Mouse (Mus musculus) R1 (cell line): ENCODE measurements around the gene Gm28305.

Experiments
- DNase-seq: peaks from one replicate; pipeline ENCODE4 v3.0.0-alpha.2; 2018; ENCODE audit warnings: low read depth, low spot score

Gene Gm28305

DNA sequence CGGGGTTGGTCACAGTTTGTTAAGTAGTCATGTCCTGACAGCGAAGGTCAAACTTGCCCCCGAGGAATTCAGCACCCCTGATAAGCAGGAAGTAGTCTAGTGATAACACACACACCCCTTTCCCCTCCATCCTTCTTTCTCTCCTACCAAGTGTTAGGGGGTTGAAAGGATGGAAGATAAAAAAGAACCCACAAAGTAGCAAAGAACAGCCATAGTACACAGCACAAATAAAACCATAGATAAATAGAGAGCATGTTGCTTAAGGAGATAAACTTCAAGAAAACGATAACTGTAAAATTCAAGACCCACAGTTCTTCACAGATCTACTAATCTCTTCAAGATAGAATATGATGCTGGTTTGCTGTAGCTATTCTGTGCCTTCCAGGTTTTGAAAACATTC is 29.8 kb downstream of the Gm28305 start:
- no peak for DNase-seq

DNA sequence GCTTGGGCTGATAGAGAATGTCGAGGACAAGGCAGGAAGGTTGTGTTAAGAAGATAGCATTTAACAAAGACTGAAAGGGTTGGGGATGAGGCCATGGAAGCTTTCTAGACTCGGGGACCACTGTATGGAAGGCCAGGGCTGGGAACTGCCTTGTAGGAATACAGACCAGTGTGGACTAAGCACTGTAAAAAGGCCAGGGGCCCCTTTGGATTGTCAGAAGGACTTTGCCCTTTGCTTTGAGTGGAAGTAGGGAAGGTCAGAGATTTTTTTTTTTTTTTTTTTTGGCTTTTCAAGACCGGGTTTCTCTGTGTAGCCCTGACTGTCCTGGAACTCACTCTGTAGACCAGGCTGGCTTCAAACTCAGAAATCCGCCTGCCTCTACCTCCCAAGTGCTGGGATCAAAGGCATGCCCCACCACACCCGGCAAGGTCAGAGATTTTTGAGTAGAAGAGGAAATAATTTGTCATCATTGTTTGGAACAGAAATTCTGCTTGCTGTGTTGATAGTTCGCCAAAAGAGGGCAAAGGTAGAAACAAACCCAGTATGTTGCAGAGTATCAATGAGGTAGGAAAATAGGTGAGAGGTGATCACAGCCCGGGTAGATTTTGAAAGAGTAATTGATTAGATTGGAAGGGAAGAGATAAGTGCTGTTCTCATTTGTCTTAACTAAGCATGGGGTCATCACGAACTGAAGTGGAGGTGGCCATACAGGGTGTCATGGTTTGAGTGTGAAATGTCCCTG is 30.6 kb downstream of the Gm28305 start:
- DNase-seq: no peak

DNA sequence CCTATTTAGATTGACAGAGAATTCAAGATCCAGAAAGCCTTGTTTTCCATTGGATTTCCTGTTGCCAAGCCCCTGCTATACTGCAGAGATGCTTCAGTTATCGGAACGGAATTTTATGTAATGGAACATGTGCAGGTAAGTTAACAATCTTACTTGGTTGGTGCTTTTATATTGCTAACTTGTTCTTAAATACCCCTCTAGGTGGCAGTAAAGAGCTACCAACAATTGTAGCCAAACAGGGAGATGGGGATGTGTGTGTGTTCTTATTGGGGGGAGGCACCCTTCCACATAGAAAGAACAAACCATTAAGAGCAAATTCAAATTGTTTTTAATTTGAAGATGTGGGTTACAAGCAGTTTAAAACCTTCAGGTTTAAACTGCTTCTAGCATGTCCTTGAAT is 35.3 kb downstream of the Gm28305 start:
- DNase-seq: peak; percentile 62

DNA sequence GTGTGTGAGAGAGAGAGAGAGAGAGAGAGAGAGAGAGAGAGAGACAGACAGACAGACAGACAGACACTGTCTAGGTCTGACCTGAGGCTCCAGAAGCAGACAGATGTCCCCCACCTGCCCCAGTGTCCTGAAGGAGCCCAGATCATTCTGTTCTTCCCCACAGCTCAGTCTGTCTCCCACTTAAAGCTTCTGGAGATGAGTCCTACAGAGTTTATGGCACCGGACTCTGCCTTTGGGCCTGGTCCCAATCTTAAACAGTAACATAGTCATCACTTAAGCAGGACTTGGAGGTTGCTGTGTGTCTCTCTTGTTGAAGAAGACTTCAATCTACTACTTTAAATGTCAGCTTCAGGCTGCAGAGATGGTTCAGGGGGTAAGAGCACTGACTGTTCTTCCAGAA is 38.3 kb downstream of the Gm28305 start:
- DNase-seq: no peak

DNA sequence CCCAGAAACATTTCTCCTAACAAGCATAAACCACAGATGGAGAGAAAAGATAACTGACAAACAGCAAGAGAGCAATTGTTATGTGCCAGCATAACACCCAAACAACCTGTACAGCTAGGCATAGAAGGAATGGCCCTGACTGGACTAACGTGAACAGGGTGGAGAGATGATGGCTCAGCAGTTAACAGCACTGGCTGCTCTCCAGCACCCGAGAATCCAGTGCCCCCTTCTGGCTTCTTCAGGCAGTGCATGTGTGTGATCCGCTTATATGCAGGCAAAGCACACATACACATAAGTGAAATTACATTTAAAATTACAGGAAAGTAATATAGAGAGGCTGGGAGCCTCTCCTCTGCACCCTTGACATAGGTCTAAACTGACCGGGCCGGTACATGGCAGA is 38.9 kb downstream of the Gm28305 start:
- DNase-seq: peak; percentile 73

DNA sequence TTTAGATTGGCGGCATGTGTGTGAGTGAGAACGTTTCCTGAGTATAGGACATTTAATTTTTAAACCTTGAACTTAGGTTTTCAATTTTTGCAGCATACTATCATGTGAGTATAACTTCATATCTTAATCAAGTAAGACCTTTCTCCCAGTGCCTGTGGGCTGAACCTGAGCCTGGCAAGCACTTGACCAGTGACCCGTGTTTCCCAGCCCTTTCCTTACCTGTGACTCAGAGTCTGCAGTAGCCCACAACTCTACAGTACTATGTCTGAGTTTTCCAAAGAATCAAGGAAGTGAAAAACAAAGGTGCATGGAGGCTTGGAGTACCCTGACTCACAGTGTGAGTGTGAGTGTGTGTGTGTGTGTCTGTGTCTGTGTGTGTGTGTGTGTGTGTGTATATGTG is 39.6 kb downstream of the Gm28305 start:
- no peak for DNase-seq

DNA sequence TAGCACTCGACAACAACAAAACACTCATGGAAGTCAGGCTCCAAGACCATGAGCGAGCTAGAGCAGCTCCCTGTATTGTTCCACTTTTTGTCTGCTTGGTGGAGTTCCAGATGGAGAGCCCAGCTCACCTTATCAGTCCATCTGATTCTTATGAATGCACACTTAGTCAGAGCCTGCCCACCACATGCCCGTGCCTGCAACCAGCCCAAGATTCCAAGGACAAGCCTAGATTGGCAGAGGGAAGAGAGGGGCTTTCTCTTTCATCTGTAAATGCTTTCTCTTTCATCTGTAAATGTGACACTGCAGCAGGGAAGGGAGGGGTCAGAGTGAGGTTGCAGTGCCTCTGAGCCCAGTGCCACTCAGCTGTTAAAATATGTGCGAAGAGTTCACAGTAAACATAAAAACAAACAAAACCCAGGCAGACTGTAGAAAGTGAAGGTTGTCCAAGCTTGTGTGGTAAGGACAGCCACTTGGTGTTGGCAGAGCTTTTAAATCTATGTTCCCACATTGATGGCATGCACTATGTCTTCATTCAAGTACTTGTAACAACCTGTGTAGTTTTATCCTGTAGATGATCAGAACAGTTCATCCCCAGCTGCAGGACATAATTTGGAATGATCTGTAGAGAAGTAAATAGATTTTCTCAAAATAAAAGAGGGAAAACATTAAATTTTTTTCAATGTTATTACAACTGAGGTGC is 45.4 kb downstream of the Gm28305 start:
- DNase-seq: peak; percentile 44

GRCm38 (mm10) chr9:104088555-104088954 is 48.1 kb downstream of the Gm28305 start:
- DNase-seq: peak; percentile 63

DNA sequence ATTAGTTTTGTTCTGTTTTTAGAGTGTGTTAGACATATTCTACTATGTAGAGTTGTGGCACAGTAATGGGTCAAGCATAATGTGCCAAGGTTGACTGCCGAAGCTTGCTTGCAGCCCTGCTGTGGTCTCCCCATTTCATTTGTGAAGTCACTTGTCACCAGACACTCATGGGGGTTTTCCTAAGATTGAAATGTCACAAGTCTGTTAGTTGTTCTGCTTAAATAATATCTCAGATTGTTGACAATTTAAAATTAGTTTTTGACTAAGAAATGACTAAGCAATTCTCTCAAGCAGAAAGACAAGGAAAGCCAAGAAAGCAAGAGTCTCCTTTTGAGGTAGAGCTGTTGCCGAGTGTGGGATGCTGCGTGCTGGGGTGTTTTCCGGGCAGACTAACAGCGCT is 52.5 kb downstream of the Gm28305 start:
- DNase-seq: no peak

- no peak for DNase-seq
Measured at GRCm38 (mm10) chr9:104098256-104098655, 57.8 kb downstream of the Gm28305 start.

- DNase-seq: peak; percentile 87
Measured at GRCm38 (mm10) chr9:104099060-104099459, 58.6 kb downstream of the Gm28305 start.

DNA sequence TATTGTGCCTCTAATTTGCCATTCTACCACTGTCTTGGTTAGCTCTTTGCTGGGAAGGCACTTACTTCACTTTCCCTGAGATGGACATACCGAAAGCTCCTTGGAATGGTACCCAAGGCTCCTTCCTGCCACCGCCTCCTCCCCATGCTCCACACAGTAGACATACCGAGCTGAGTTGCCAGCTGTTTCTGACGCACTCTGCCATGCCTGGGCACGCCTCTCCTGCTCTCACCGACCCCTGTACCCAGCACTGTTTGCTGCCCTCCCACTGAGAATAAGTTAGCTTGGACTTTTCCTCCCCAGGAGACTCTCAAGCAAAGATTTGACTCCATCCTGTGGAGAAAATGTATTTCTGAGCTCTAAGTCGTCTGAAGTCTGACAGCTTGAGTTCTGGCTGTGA is 60.4 kb downstream of the Gm28305 start:
- no peak for DNase-seq

DNA sequence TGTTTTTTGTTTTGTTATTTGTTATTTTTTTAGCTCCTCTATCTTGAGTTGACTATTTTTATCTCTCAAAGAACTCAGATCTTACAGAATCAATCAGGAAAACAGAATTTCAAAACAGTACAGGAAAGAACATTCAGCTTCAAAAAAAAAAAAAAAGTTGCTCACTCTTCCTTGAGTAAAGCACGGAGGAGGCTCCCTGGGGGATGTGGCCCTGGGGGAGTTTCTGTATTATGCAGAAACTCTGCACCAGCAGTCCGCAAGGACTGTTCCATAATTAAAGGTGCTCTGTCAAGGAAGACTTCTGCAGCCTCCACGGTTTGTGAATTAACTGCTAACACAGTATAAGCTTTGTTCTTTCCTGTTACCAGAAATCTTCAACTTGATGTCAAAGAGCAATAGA is 61.0 kb downstream of the Gm28305 start:
- no peak for DNase-seq

- no peak for DNase-seq
Measured at GRCm38 (mm10) chr9:104102301-104102700, 61.8 kb downstream of the Gm28305 start.

DNA sequence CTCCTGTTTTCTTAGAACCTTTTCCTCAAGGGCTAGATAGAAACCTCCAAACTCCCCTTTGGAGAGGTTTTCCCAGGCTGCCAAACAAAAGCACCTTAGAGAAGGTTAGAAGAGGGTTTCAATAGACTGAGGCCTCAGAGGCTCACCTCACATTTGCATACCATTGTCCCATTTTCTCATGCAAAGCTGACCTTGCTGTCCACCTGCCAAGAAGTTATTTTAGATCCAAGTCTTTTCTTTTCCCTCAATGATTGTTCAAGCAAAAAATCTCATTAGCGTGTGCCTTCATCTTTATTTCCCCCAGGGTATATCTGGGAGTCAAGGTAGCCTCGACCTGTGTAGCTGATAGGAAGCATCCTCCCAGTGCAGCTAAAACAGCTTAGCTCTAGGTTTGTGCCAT is 62.4 kb downstream of the Gm28305 start:
- peak; percentile 82 for DNase-seq

DNA sequence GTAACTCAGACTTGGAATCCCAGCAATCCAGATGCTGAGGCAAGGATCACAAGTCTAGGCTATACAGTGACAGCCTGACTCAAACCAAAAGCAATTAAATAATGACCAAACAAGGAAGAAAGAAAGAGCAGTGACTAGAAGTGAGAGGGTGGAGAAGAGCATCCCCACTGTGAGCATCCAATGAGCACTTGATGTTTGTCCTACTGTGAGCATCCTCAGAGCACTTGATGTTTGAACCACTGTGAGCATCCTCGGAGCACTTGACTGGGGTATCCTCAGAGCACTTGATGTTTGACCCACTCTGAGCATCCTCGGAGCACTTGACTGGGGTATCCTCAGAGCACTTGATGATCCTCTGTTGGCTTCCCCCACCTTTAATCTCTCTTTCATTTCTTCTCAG is 64.5 kb downstream of the Gm28305 start:
- peak; percentile 17 for DNase-seq

- no peak for DNase-seq
Measured at GRCm38 (mm10) chr9:104106930-104107329, 66.5 kb downstream of the Gm28305 start.

- no peak for DNase-seq
Measured at GRCm38 (mm10) chr9:104107482-104107881, 67.0 kb downstream of the Gm28305 start.

- no peak for DNase-seq
Measured at GRCm38 (mm10) chr9:104108571-104109143, 68.2 kb downstream of the Gm28305 start.

DNA sequence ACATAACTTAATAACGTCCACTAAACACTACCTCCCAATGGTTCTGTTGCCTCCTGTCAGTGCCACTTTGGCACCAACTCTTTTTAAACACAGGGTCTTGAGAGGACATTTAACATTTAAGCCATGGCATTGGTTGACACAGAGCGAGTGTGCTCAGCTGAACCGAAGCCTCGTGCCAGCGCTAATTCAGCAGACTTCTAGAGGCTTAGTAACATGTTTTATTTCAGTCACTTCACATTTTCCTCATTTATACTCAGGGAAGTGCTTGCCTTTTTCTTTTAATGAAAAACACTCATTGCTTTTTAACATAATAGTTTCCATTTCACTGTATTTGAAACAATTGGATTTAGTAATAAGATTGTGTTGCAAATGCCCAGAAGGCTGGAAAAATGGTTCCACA is 68.7 kb downstream of the Gm28305 start:
- DNase-seq: no peak

DNA sequence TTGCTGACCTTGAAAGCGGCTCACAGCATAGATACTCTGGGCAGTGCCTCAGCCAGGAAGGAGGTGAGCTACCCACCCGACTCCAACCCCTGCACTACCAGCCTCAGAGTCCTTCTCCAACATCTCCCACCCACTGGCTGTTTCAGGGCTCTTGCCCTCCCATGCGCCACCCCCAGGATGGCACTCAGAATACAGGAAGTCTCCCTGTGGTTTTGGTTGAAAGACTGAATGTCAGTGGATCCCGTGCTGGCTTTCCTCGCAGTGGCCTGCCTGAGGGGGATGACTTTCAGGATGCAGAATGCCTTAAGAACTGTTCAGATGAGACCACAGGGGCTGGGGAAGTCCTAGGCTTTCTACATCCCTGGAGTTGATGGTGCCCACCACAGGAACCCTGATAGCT is 82.6 kb downstream of the Gm28305 start:
- peak; percentile 80 for DNase-seq

- DNase-seq: no peak
Measured at GRCm38 (mm10) chr9:104123622-104124021, 83.2 kb downstream of the Gm28305 start.
